Mouse (Mus musculus): ENCODE measurements around the gene Cltc. TPM values are rescaled to one million over a fixed set of nuclear protein-coding genes. Genes with fewer than 3 reads are reported as not detected.

Gene Cltc
- polyA plus RNA-seq, 1 experiment, result 72.0 TPM

- 82% methylated on average over 4 of the region's 4 CpGs for WGBS
- H3K4me3 ChIP-seq (replicated peaks; ENCODE audit: control insufficient read depth, low read depth, low read length), result no peak overlapping the region
- no peak overlapping the region for H3K27ac ChIP-seq (ENCODE audit: control insufficient read depth, insufficient read depth, low read depth, low read length, poor library complexity)
- TF ChIP-seq CTCF (IDR thresholded peaks at IDR 0.05; ENCODE audit: control insufficient read depth, insufficient read depth, low read length) (no peak), POLR2A (IDR thresholded peaks at IDR 0.05; ENCODE audit: borderline replicate concordance, control insufficient read depth, low read depth, low read length) (no peak)
- no peaks in the 10 kb centered on the region; the same call in 1 of the 2 replicates for H3K4me1 ChIP-seq (ENCODE audit: control insufficient read depth, insufficient read depth, low read length)
These were observed 22.4 kb downstream of the Cltc start for GRCm38 (mm10) chr11:86734993-86735392.

- H3K4me3 ChIP-seq (replicated peaks; ENCODE audit: control insufficient read depth, low read depth, low read length), result no peak overlapping the region
- H3K27ac ChIP-seq (ENCODE audit: control insufficient read depth, insufficient read depth, low read depth, low read length, poor library complexity), result no peak overlapping the region
- TF ChIP-seq CTCF (IDR thresholded peaks at IDR 0.05; ENCODE audit: control insufficient read depth, insufficient read depth, low read length), result no peak
- no peak for TF ChIP-seq POLR2A (IDR thresholded peaks at IDR 0.05; ENCODE audit: borderline replicate concordance, control insufficient read depth, low read depth, low read length)
- WGBS, result 84% methylated on average over 10 of the region's 10 CpGs
- H3K4me1 ChIP-seq (ENCODE audit: control insufficient read depth, insufficient read depth, low read length), result no peaks in the 10 kb centered on the region; the same call in 1 of the 2 replicates
These were observed 23.0 kb downstream of the Cltc start for GRCm38 (mm10) chr11:86734241-86734939.

GRCm38 (mm10) chr11:86731443-86731842 is 25.9 kb downstream of the Cltc start:
- H3K4me1 ChIP-seq (ENCODE audit: control insufficient read depth, insufficient read depth, low read length), result no peaks in the 10 kb centered on the region; the same call in 1 of the 2 replicates
- no peak overlapping the region for H3K27ac ChIP-seq (ENCODE audit: control insufficient read depth, insufficient read depth, low read depth, low read length, poor library complexity)
- H3K4me3 ChIP-seq (replicated peaks; ENCODE audit: control insufficient read depth, low read depth, low read length), result no peak overlapping the region
- TF ChIP-seq CTCF (IDR thresholded peaks at IDR 0.05; ENCODE audit: control insufficient read depth, insufficient read depth, low read length), result no peak
- no peak for TF ChIP-seq POLR2A (IDR thresholded peaks at IDR 0.05; ENCODE audit: borderline replicate concordance, control insufficient read depth, low read depth, low read length)
- 96% methylated on average over 2 of the region's 2 CpGs for WGBS

- peaks cover 1% of the 10 kb centered on the region; the same call in 1 of the 2 replicates for H3K4me1 ChIP-seq (ENCODE audit: control insufficient read depth, insufficient read depth, low read length)
- no peak overlapping the region for H3K27ac ChIP-seq (ENCODE audit: control insufficient read depth, insufficient read depth, low read depth, low read length, poor library complexity)
- TF ChIP-seq POLR2A (IDR thresholded peaks at IDR 0.05; ENCODE audit: borderline replicate concordance, control insufficient read depth, low read depth, low read length), result no peak
- no peak for TF ChIP-seq CTCF (IDR thresholded peaks at IDR 0.05; ENCODE audit: control insufficient read depth, insufficient read depth, low read length)
- no peak overlapping the region for H3K4me3 ChIP-seq (replicated peaks; ENCODE audit: control insufficient read depth, low read depth, low read length)
These were observed 31.8 kb downstream of the Cltc start for GRCm38 (mm10) chr11:86725607-86726006.

- H3K4me3 ChIP-seq (replicated peaks; ENCODE audit: control insufficient read depth, low read depth, low read length), result no peak overlapping the region
- no peak for TF ChIP-seq CTCF (IDR thresholded peaks at IDR 0.05; ENCODE audit: control insufficient read depth, insufficient read depth, low read length)
- no peak for TF ChIP-seq POLR2A (IDR thresholded peaks at IDR 0.05; ENCODE audit: borderline replicate concordance, control insufficient read depth, low read depth, low read length)
- WGBS, result 83% methylated on average over 7 of the region's 7 CpGs
- peaks cover 1% of the 10 kb centered on the region; the same call in 1 of the 2 replicates for H3K4me1 ChIP-seq (ENCODE audit: control insufficient read depth, insufficient read depth, low read length)
- H3K27ac ChIP-seq (ENCODE audit: control insufficient read depth, insufficient read depth, low read depth, low read length, poor library complexity), result no peak overlapping the region
These were observed 32.4 kb downstream of the Cltc start for GRCm38 (mm10) chr11:86724982-86725381.

- Histone ChIP-seq H3K27ac (ENCODE audit: control insufficient read depth, insufficient read depth, low read depth, low read length, poor library complexity) (no peak overlapping the region), H3K4me1 (ENCODE audit: control insufficient read depth, insufficient read depth, low read length) (peaks cover 1% of the 10 kb centered on the region; the same call in 1 of the 2 replicates), H3K4me3 (replicated peaks; ENCODE audit: control insufficient read depth, low read depth, low read length) (no peak overlapping the region)
- no peak for TF ChIP-seq CTCF (IDR thresholded peaks at IDR 0.05; ENCODE audit: control insufficient read depth, insufficient read depth, low read length)
- TF ChIP-seq POLR2A (IDR thresholded peaks at IDR 0.05; ENCODE audit: borderline replicate concordance, control insufficient read depth, low read depth, low read length), result no peak
- WGBS, result 55% methylated on average over 3 of the region's 3 CpGs
These were observed 33.4 kb downstream of the Cltc start for GRCm38 (mm10) chr11:86724004-86724403.

GRCm38 (mm10) chr11:86719390-86719789 is 38.0 kb downstream of the Cltc start:
- WGBS, result 12% methylated on average over 8 of the region's 8 CpGs

GRCm38 (mm10) chr11:86718369-86718768 is 39.0 kb downstream of the Cltc start:
- WGBS, result 87% methylated on average over 3 of the region's 3 CpGs

More at GRCm38 (mm10) chr11:86719390-86719789, 38.0 kb downstream of the Cltc start:
- H3K4me3 ChIP-seq (replicated peaks; ENCODE audit: control insufficient read depth, low read depth, low read length), result no peak overlapping the region
- H3K27ac ChIP-seq (ENCODE audit: control insufficient read depth, insufficient read depth, low read depth, low read length, poor library complexity), result no peak overlapping the region
- peaks cover 1% of the 10 kb centered on the region; the same call in 1 of the 2 replicates for H3K4me1 ChIP-seq (ENCODE audit: control insufficient read depth, insufficient read depth, low read length)
- TF ChIP-seq CTCF (IDR thresholded peaks at IDR 0.05; ENCODE audit: control insufficient read depth, insufficient read depth, low read length) (no peak), POLR2A (IDR thresholded peaks at IDR 0.05; ENCODE audit: borderline replicate concordance, control insufficient read depth, low read depth, low read length) (no peak)

More at GRCm38 (mm10) chr11:86718369-86718768, 39.0 kb downstream of the Cltc start:
- TF ChIP-seq POLR2A (IDR thresholded peaks at IDR 0.05; ENCODE audit: borderline replicate concordance, control insufficient read depth, low read depth, low read length), result no peak
- no peak for TF ChIP-seq CTCF (IDR thresholded peaks at IDR 0.05; ENCODE audit: control insufficient read depth, insufficient read depth, low read length)
- no peak overlapping the region; the same call in 1 of the 2 replicates for H3K27ac ChIP-seq (ENCODE audit: control insufficient read depth, insufficient read depth, low read depth, low read length, poor library complexity)
- H3K4me3 ChIP-seq (replicated peaks; ENCODE audit: control insufficient read depth, low read depth, low read length), result no peak overlapping the region
- H3K4me1 ChIP-seq (ENCODE audit: control insufficient read depth, insufficient read depth, low read length), result peaks cover 1% of the 10 kb centered on the region; the same call in 1 of the 2 replicates
